ENCODE assay signal across 19 mouse cellular contexts in the genomic region with DNA sequence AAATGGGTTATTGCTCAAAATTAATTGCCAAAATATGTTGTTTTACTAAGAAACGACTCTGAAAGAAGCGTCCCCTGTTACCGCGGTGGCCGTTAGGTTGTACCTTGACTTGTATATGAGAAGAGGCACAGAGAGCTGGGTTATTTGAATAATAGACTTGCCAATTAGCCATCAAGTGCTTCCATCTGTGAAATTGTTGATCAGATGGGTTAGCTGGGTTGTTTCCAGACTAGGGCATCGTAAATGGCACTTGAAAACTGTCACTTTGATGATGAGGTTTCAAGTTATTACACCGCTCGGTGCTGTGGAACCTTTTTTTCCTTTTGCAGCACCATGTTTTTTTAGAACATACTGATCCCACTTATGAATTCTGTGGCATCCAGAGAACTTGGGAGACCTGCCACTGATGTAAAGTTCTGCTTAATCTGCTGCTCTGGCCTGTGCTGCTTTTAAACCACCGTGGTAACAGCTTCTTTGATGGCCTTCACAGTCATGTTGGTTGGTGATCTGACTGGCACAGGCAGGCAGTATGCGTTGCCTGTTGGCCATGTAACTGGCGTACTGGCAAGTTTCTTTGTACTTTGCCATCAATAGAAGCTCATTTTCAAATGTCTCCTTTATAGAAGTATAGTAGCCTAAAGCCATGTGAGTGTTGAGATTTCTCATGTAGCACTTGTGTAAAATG. TPM values are rescaled to one million over a fixed set of nuclear protein-coding genes. Genes with fewer than 3 reads are reported as not detected.
DNase-seq lines count a peak whose midpoint lies in the region; ATAC-seq and TF ChIP-seq lines count a peak whose summit lies in the region.
"Had no signal": no experiment of that assay in that cellular context is flagged by ENCODE, and none has a peak within 500 bp of the region (broad histone marks: within the 10 kb centered on the region; RNA-seq: fewer than 3 reads in every experiment).

No protein-coding gene starts in this region.

- no peak for ATAC-seq in midbrain, postnatal 0 days (ENCODE audit: low FRiP score)
- ATAC-seq in midbrain, embryonic 14.5 days (ENCODE audit: low FRiP score, low TSS enrichment) = no peak
- ATAC-seq in forebrain, embryonic 15.5 days (replicated peaks) = peak; percentile 84
- ATAC-seq: midbrain, embryonic 13.5 days had no signal

- no peak overlapping the region for H3K27ac ChIP-seq in midbrain, postnatal 0 days (ENCODE audit: low read depth, low read length)
- H3K27ac ChIP-seq in midbrain, embryonic 14.5 days (replicated peaks; ENCODE audit: low read depth, low read length) = no peak overlapping the region
- H3K27ac ChIP-seq in forebrain, embryonic 15.5 days (replicated peaks) = peak overlapping the region; percentile 83
- H3K27ac ChIP-seq in layer of hippocampus, adult 2 months = peak overlapping the region; percentile 79
- H3K27ac ChIP-seq: heart, embryonic 10.5 days; hindbrain, embryonic 15.5 days; liver, embryonic 13.5 days; midbrain, embryonic 13.5 days had no signal

- no peak for TF ChIP-seq CTCF in midbrain, postnatal 0 days (IDR thresholded peaks at IDR 0.05)
- TF ChIP-seq CTCF in layer of hippocampus, adult 2 months (conservative IDR thresholded peaks at IDR 0.05) = no peak

- H3K9me3 ChIP-seq in midbrain, postnatal 0 days (ENCODE audit: low read length) = no peaks in the 10 kb centered on the region
- H3K9me3 ChIP-seq in midbrain, embryonic 14.5 days (ENCODE audit: control insufficient read depth, low read length) = no peaks in the 10 kb centered on the region
- no peaks in the 10 kb centered on the region for H3K9me3 ChIP-seq in forebrain, embryonic 15.5 days
- H3K9me3 ChIP-seq: heart, embryonic 10.5 days; hindbrain, embryonic 15.5 days; liver, embryonic 13.5 days; midbrain, embryonic 13.5 days had no signal

- DNase-seq in midbrain, postnatal 0 days (ENCODE audit: low spot score) = peak; percentile 3
- DNase-seq in midbrain, embryonic 14.5 days = no peak
- DNase-seq in layer of hippocampus, adult 2 months (ENCODE audit: low spot score in 2 of 2) = peak; percentile 31 to 36
- no peak for DNase-seq in right cerebral cortex, postnatal 36 days (ENCODE audit: low spot score in 2 of 2)
- no peak for DNase-seq in ovary, adult 18-20 months (ENCODE audit: low spot score)
- DNase-seq in right cerebral cortex, adult 18-20 months = no peak
- DNase-seq: adrenal gland, adult 2 months; cerebellum, adult 2 months; kidney, adult 8-10 months; kidney, postnatal 14 days; liver, embryonic 13.5 days; lung, adult 2 months; lung, postnatal 14 days; right cerebral cortex, postnatal 25 days; thymus, postnatal 14 days had no signal

- H3K4me1 ChIP-seq in midbrain, postnatal 0 days (ENCODE audit: insufficient read depth, low read length) = no peaks in the 10 kb centered on the region
- H3K4me1 ChIP-seq in midbrain, embryonic 14.5 days (ENCODE audit: control insufficient read depth, insufficient read depth, low read length) = no peaks in the 10 kb centered on the region
- peaks cover 19% of the 10 kb centered on the region for H3K4me1 ChIP-seq in forebrain, embryonic 15.5 days
- H3K4me1 ChIP-seq: heart, embryonic 10.5 days; hindbrain, embryonic 15.5 days; midbrain, embryonic 13.5 days had no signal

- H3K4me2 ChIP-seq in midbrain, postnatal 0 days (ENCODE audit: low read depth, low read length, poor library complexity, severe bottlenecking) = no peak overlapping the region
- H3K4me2 ChIP-seq in midbrain, embryonic 14.5 days (ENCODE audit: low read length) = no peak overlapping the region
- H3K4me2 ChIP-seq in forebrain, embryonic 15.5 days (replicated peaks) = no peak overlapping the region
- H3K4me2 ChIP-seq: hindbrain, embryonic 15.5 days; liver, embryonic 13.5 days; midbrain, embryonic 13.5 days had no signal

- 86% methylated on average over 11 of the region's 11 CpGs for WGBS in midbrain, postnatal 0 days
- 86% methylated on average over 11 of the region's 11 CpGs for WGBS in midbrain, embryonic 14.5 days
- 32% methylated on average over 11 of the region's 11 CpGs for WGBS in forebrain, embryonic 15.5 days

- H3K36me3 ChIP-seq in midbrain, postnatal 0 days (ENCODE audit: insufficient read depth, low read length) = peaks cover 5% of the 10 kb centered on the region; the same call in 1 of the 2 replicates
- H3K36me3 ChIP-seq in midbrain, embryonic 14.5 days (ENCODE audit: control insufficient read depth, insufficient read depth, low read length) = peaks cover 3% of the 10 kb centered on the region; the same call in 1 of the 2 replicates
- no peaks in the 10 kb centered on the region for H3K36me3 ChIP-seq in forebrain, embryonic 15.5 days
- H3K36me3 ChIP-seq: midbrain, embryonic 13.5 days had no signal

- H3K4me3 ChIP-seq in midbrain, postnatal 0 days (ENCODE audit: low read depth, low read length) = no peak overlapping the region
- H3K4me3 ChIP-seq in midbrain, embryonic 14.5 days (replicated peaks; ENCODE audit: low read depth, low read length) = no peak overlapping the region
- H3K4me3 ChIP-seq in forebrain, embryonic 15.5 days = no peak overlapping the region
- H3K4me3 ChIP-seq in layer of hippocampus, adult 2 months = no peak overlapping the region
- H3K4me3 ChIP-seq: heart, embryonic 10.5 days; hindbrain, embryonic 15.5 days; liver, embryonic 13.5 days; midbrain, embryonic 13.5 days had no signal

- no peaks in the 10 kb centered on the region for H3K27me3 ChIP-seq in midbrain, postnatal 0 days (ENCODE audit: insufficient read depth, low read length)
- no peaks in the 10 kb centered on the region for H3K27me3 ChIP-seq in midbrain, embryonic 14.5 days (ENCODE audit: control insufficient read depth, insufficient read depth, low read length)
- no peaks in the 10 kb centered on the region for H3K27me3 ChIP-seq in forebrain, embryonic 15.5 days
- H3K27me3 ChIP-seq: hindbrain, embryonic 15.5 days; liver, embryonic 13.5 days; midbrain, embryonic 13.5 days had no signal

- H3K9ac ChIP-seq in midbrain, postnatal 0 days (replicated peaks; ENCODE audit: low read length, poor library complexity, severe bottlenecking) = no peak overlapping the region
- H3K9ac ChIP-seq in midbrain, embryonic 14.5 days (replicated peaks; ENCODE audit: low read length) = no peak overlapping the region
- no peak overlapping the region for H3K9ac ChIP-seq in forebrain, embryonic 15.5 days (replicated peaks)
- H3K9ac ChIP-seq: hindbrain, embryonic 15.5 days; liver, embryonic 13.5 days; midbrain, embryonic 13.5 days had no signal

RNA-seq across cellular contexts. Expression of a gene that starts 21.4 kb away (rescaled TPM):
- total RNA-seq in midbrain, postnatal 0 days (2014; rRNA removed) = 87.4 and 119 TPM in 2 replicates
- 184 and 197 TPM in 2 replicates for polyA plus RNA-seq in midbrain, postnatal 0 days (2015; fragmentation: Nextera tagmentation; extraction: Ambion mirVana)
- polyA plus RNA-seq in midbrain, embryonic 14.5 days (2014; fragmentation: Nextera tagmentation; extraction: Ambion mirVana) = 205 and 241 TPM in 2 replicates
- polyA plus RNA-seq in forebrain, embryonic 15.5 days (2015; fragmentation: Nextera tagmentation; extraction: Ambion mirVana) = 251 and 257 TPM in 2 replicates
- 100 to 1,000 TPM; 110 to 120 TPM for total RNA-seq in layer of hippocampus, adult 2 months (2021)

Comparison
In these comparisons a context has a peak if more than half of its experiments do, and no peak if none do; other contexts are left out.
1. DNase-seq: peak in midbrain, postnatal 0 days (single experiment) and layer of hippocampus, adult 2 months (2 of 2); none in midbrain, embryonic 14.5 days (single experiment), right cerebral cortex, postnatal 36 days (0 of 2), ovary, adult 18-20 months (single experiment) and right cerebral cortex, adult 18-20 months (single experiment).
2. H3K27ac ChIP-seq: peak in forebrain, embryonic 15.5 days (single experiment) and layer of hippocampus, adult 2 months (single experiment); none in midbrain, postnatal 0 days (single experiment) and midbrain, embryonic 14.5 days (single experiment).